Mouse (Mus musculus) spleen, adult 12 weeks (tissue): ENCODE results near the gene Lrrc59.
A peak's percentile ranks its signal among the peaks of the same experiment; 100 is the strongest.

Source experiments
- DNase-seq: peaks from one replicate; pipeline ENCODE4 v3.0.0; 2022; ENCODE audit warnings: low spot score

Lrrc59 gene

DNA sequence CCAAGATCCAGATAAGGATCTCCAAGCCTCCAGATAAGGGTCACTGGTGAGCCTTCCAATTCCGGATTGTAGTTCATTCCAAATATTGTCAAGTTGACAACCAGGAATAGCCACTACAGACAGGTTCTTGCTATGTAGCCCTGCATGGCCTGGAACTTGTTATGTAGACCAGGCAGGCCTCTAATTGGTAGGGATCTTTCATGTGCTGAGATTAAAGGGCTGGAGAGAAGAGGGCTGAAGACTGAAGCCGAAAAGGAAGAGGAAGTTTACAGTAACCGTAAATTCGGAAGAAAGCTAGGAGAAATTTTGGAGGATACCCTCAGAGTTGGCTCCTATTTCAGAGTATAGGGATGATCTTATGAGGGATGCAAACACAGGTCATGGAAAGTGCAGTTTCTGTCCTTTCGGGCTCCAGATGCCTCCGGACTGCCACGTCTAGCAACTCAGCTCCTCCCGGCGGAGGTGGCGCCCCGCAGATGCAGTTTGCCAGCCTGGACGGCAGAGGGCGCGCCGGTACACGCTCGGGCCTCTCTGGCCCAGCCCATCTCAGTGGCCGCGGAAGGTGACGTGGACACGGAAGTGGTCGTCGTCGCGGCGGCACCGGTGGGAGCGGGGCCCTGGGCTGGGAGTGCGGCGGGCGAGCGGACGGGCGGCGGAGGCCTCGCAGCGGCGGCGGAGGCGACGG lies at the start of gene Lrrc59:
Gene Lrrc59, plus strand, starts transcription at position 569 of the 685 bp plus-strand sequence.
- DNase-seq, result peak; percentile 93

DNA sequence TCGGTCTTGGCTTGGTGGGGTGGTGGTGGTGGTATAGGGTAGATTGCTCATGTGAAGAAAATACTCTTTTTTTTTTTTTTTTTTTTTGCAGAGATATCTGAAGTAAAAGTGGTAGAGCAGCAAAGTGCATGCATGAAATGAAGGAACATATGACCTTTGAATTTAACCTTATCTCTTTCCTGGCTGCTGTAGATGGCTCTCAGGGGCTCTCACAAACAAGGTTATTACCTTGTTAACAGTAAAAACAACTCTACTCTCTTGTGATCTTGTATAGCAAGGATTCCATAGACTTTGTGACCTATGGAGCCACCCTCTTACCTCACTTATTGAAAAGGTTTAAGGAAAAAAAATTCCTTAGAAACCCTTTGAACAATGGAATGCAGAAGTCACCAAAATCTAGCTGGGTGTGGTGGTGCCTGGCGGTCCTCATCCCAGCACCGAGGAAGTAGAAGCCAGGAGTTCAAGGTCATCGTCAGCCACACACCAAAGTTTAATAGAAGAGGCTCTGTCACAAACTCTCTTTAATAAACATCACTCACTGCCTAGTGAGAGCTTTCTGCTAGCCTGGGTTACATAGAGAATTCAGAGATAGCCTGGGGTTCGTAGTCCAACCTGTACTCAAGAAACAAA lies 49.3 kb upstream of the Lrrc59 start:
- no peak for DNase-seq

DNA sequence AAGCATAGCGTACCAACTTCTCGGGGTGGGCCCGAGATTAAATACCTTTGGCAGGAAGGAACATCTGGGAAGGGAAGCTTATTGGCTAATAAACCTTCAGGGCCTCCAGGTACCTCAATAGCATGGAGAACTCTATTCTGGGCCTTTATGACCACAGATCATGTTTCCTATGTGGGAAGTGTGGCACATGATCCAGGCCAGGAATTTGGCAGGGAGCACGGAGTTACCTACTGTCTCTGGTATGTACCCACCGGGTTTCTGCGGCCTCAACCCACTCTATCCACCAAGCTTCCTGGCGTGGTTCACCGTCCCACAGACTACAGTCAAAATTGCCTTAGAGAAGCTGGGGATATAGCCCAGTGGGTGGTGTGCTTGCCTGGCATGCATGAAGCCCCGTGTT lies 44.5 kb upstream of the Lrrc59 start:
- no peak for DNase-seq

- DNase-seq, result no peak
Measured at GRCm38 (mm10) chr11:94587511-94587910, 42.1 kb upstream of the Lrrc59 start.

- peak; percentile 29 for DNase-seq
Measured at GRCm38 (mm10) chr11:94596311-94596852, 33.2 kb upstream of the Lrrc59 start.

- DNase-seq, result no peak
Measured at GRCm38 (mm10) chr11:94597319-94597718, 32.2 kb upstream of the Lrrc59 start.

- DNase-seq, result no peak
Measured at GRCm38 (mm10) chr11:94598437-94599120, 31.0 kb upstream of the Lrrc59 start.

GRCm38 (mm10) chr11:94600447-94600846 lies 29.1 kb upstream of the Lrrc59 start:
- no peak for DNase-seq

- DNase-seq, result peak; percentile 52
Measured at GRCm38 (mm10) chr11:94601321-94602281, 28.0 kb upstream of the Lrrc59 start, which contains the start of gene Acsf2. TSS of gene Acsf2 (minus strand) at chr11:94601871.

- no peak for DNase-seq
Measured at GRCm38 (mm10) chr11:94602356-94602955, 27.1 kb upstream of the Lrrc59 start.

DNA sequence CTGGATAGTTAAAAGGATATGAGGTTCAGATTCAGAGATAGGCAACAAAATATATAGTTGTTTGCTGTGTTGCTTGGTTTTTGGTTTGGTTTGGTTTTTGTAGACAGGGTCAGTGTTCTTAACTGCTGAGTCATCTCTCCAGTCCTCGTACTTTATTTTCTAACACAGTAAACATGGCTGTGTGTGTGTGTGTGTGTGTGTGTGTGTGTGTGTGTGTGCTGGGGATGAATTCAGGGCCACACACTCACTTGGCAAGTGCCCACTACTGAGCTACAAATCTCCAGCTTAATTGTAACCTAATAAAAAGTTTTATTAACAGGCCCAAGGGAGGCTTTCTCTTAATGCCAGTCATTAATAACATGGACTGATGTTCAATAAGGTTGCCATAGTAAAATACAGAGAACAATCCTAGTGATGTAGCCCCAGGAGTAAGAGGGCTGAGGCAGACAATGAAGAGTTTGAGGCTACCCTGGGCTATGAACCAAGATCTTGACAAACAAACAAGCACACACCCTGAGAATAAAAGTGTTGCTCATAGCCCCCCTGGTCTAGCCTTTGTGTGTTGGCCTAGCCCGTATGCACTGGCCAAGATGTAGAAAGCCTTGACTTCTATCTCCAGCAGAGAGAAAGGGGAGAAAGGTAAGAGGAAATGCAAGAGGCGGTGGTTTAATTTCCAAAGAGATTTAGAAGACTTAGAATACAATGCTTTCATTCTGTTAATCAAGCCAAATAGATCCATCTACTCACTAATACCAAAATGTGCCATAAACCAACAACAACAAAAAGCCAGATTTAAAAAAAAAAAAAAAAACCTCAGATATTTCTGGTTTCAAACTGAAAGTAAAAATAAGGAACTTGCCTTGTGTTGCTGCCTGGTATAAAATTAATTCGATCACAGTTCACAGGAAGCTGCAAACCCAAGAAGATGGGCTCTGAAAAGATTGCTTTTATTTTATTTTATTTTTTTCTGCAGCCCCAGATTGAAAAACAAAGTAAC lies 18.5 kb upstream of the Lrrc59 start:
- DNase-seq, result no peak

DNA sequence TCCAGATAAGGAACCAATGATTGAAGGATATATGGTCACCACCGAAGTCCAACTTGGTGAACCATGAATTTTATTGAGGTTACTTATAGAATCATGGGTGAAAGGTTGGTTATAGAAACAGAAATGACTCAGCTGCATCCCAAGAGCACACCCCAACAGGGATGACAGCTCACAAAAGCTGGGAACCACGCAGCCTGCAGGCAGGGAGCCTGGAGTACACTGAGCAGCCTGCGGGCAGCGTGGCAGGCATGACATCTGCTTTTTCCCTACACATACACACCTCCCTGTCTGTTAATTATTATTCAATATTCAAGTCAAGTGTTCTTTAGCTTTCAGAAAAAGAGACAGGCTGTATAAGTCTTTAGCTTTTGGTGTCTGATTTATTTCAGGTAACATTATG lies 15.0 kb upstream of the Lrrc59 start:
- no peak for DNase-seq

DNA sequence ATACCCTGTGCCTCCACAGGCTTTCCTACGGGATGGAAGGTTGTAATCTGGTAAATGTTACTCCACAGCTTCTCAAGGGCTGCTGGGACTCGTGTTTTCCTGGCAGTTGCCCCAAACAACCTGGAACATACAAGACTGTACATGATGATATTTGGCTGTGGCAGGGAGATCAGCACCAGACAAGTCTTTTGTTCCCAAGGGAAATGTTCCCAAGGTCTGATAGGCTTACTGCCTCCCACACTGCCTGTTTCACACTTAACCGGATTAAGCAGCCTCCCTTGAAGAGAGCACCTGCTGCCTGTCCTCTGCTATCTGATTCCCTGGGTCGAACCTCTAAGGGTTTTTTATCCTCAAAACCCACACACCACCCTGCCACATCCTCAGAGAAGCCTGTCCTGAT lies 14.1 kb upstream of the Lrrc59 start:
- DNase-seq, result no peak

DNA sequence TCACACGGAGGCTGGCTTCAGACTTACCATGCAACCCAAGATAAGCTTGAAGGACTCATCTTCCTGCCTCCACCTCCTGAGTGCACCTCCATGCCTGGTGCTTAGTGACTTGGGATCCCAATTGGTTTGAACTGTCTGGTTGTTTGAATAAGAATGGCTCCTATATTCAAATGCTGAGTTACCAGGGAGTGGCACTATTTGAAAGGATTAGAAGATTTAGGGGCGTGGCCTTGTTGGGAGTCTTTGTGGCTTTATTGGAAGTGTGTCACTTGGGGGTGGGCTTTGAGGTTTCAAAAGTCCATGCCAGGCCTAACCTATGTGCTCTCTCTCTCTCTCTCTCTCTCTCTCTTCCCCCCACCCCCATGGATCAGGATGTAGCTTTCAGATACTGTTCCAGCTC lies 11.9 kb upstream of the Lrrc59 start:
- no peak for DNase-seq

DNA sequence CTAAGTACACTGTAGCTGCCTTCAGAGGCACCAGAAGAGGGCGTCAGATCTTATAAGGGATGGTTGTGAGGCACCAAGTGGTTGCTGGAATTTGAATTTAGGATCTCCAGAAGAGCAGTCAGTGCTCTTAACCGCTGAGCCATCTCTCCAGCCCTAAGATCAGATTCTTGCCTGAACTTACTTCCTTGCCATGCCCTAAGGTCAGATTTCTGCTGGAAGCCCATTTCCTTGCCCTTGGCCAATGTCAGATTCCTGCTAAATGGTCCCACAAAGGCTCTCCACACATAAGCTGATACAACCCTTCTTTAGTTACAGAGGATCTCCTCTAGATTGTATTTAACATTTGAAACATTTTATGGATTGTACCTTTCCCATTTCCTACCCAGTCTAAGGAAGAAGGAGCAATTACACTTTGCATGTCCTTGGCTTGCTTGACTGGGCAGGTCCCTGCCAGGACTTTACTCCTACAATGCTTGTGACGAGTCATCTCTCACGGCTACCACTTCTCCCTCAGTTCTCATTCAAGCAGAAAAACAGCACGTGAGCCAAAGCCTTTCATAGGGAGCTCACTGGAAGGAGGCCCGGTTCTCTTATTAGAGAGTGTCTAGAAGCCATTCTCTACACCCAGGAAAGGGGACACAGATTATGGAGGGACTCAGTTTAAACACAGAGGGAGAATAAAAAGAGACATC lies 8.7 kb upstream of the Lrrc59 start:
- DNase-seq, result no peak

DNA sequence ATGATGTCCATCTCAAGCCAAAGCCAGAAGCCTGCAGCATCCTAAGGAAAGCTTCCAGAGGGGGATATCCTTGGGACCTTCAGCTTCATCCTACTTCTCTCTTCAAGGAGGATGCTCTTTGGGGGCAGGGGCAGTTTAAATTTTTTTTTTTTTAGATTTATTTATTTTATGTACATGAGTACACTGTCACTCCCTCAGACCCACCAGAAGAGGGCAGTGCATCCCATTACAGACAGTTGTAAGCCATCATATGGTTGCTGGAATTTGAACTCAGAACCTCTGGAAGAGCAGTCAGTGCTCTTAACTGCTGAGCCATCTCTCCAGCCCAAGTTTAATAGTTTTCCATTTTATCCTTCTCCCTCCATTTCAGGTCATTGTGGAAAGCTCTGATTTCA lies 8.1 kb upstream of the Lrrc59 start:
- DNase-seq, result no peak

- no peak for DNase-seq
Measured at GRCm38 (mm10) chr11:94622162-94622561, 7.4 kb upstream of the Lrrc59 start.

DNA sequence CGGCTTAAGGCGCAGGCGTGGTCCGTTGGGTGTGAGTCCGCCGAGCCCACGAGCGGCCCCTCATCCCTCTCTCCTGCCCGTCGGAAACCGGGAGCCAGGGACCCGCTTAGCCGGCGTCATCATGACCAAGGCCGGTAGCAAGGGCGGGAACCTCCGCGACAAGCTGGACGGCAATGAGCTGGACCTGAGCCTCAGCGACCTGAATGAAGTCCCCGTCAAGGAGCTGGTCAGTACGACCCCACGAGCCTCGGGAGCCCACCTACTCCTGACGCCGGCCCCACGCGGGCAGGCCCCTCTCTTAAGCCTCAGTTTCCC lies 274 bp downstream of the Lrrc59 start:
- DNase-seq, result no peak

- DNase-seq, result peak; percentile 41
Measured at GRCm38 (mm10) chr11:94630199-94631011, 838 bp downstream of the Lrrc59 start.
